Mouse (Mus musculus) bone marrow, adult 2 months (tissue): ENCODE data around the gene Samsn1.

ENCODE experiments used
- CTCF ChIP-seq: fragments of 200-500 bp; IDR thresholded peaks from 2 replicates; pipeline ENCODE4 v1.5.1; 2011; ENCODE audit warnings: low read length, control low read depth; ENCODE audit not compliant: control insufficient read depth, insufficient read depth
- POLR2A ChIP-seq: fragments of 200-500 bp; IDR thresholded peaks from 2 replicates; pipeline ENCODE4 v1.6.1; 2011; ENCODE audit warnings: low read depth, mild to moderate bottlenecking, control low read depth, low read length, borderline replicate concordance; ENCODE audit not compliant: control insufficient read depth

- TF ChIP-seq POLR2A = no peak
- TF ChIP-seq CTCF = no peak
Measured at GRCm38 (mm10) chr16:75853556-75854271, 168.4 kb downstream of the Samsn1 start.
